ENCODE assay signal across 8 mouse cellular contexts in the genomic region with DNA sequence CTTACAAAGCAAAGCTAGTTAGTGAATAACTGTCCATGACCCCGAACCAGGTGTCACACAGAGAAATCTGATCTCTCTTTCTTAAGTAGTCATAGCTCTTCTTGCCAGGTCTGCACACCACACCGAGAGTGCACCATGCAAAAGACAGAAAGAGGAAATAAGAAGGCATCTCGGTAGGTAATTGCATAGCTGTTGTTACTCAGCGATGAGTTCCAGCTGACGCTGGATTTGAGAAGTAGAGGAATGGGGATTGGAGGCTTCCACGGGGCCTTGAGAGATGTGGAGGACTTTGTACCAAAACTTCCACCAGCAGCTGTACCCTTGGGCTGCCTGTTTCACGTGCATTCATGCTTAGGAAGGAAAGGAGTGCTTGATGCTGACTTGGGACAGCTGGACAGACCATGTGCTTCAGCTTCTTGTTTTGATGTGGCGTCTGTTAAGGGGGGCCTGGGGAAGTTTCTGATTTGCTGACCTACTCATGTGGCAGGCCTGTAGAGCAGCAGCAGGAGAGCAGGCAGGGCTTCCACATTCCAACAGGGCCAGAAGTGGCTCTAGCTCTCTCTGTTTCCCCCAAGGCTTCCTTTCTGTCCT.
DNase-seq lines count a peak whose midpoint lies in the region; ATAC-seq and TF ChIP-seq lines count a peak whose summit lies in the region.

No protein-coding gene starts in this region.

- peaks cover 21% of the 10 kb centered on the region for H3K4me1 ChIP-seq in bone marrow macrophage, adult 2 months (ENCODE audit: control insufficient read depth, insufficient read depth, low read length)
- peaks cover 28% of the 10 kb centered on the region for H3K4me1 ChIP-seq in embryonic facial prominence, embryonic 14.5 days (ENCODE audit: control insufficient read depth, insufficient read depth, low read length)
- peaks cover 42% of the 10 kb centered on the region for H3K4me1 ChIP-seq in heart, embryonic 13.5 days
- peaks cover 63% of the 10 kb centered on the region for H3K4me1 ChIP-seq in kidney, embryonic 15.5 days

- H3K9ac ChIP-seq in embryonic facial prominence, embryonic 14.5 days (ENCODE audit: low read depth, low read length): peak overlapping the region; percentile 35; the same call in 1 of the 2 replicates
- no peak overlapping the region for H3K9ac ChIP-seq in heart, embryonic 13.5 days
- no peak overlapping the region for H3K9ac ChIP-seq in kidney, embryonic 15.5 days

- no peaks in the 10 kb centered on the region for H3K9me3 ChIP-seq in embryonic facial prominence, embryonic 14.5 days (ENCODE audit: control insufficient read depth, low read length)
- no peaks in the 10 kb centered on the region for H3K9me3 ChIP-seq in heart, embryonic 13.5 days
- no peaks in the 10 kb centered on the region for H3K9me3 ChIP-seq in kidney, embryonic 15.5 days (replicated peaks)

- peak; percentile 84 for ATAC-seq in embryonic facial prominence, embryonic 14.5 days (ENCODE audit: low read depth)
- ATAC-seq in heart, embryonic 13.5 days (ENCODE audit: extremely low read depth, insufficient number of reproducible peaks, low FRiP score, low TSS enrichment): no peak
- ATAC-seq in kidney, embryonic 15.5 days (replicated peaks; ENCODE audit: low FRiP score): peak; percentile 82

- H3K27ac ChIP-seq in bone marrow macrophage, adult 2 months (ENCODE audit: insufficient read depth, low read depth, low read length): peak overlapping the region; percentile 77
- H3K27ac ChIP-seq in embryonic facial prominence, embryonic 14.5 days (replicated peaks; ENCODE audit: low read depth, low read length): peak overlapping the region; percentile 53; the same call in 1 of the 2 replicates
- H3K27ac ChIP-seq in heart, embryonic 13.5 days (replicated peaks): peak overlapping the region; percentile 21; the same call in 1 of the 2 replicates
- peak overlapping the region; percentile 89 for H3K27ac ChIP-seq in kidney, embryonic 15.5 days

- DNase-seq in embryonic facial prominence, embryonic 14.5 days (ENCODE audit: low spot score): peak; percentile 87
- peak; percentile 51 for DNase-seq in lung, postnatal 36 days
- no peak for DNase-seq in thymus, postnatal 25 days
- DNase-seq in spleen, postnatal 4 days (ENCODE audit: low spot score in 2 of 2): no peak
- no peak for DNase-seq in cerebellum, adult 11-12 months

- no peaks in the 10 kb centered on the region for H3K36me3 ChIP-seq in embryonic facial prominence, embryonic 14.5 days (ENCODE audit: control insufficient read depth, insufficient read depth, low read length)
- H3K36me3 ChIP-seq in heart, embryonic 13.5 days: no peaks in the 10 kb centered on the region
- H3K36me3 ChIP-seq in kidney, embryonic 15.5 days: no peaks in the 10 kb centered on the region

- peak overlapping the region; percentile 38 for H3K4me2 ChIP-seq in embryonic facial prominence, embryonic 14.5 days (ENCODE audit: low read depth, low read length)
- H3K4me2 ChIP-seq in heart, embryonic 13.5 days: peak overlapping the region; percentile 16; the same call in 1 of the 2 replicates
- H3K4me2 ChIP-seq in kidney, embryonic 15.5 days: peak overlapping the region; percentile 64

- WGBS in embryonic facial prominence, embryonic 14.5 days: 7% methylated on average over 8 of the region's 8 CpGs
- 44% methylated on average over 8 of the region's 8 CpGs for WGBS in heart, embryonic 13.5 days
- 12% methylated on average over 8 of the region's 8 CpGs for whole genome bisulfite sequencing in kidney, embryonic 15.5 days

- no peaks in the 10 kb centered on the region; the same call in 1 of the 2 replicates for H3K27me3 ChIP-seq in embryonic facial prominence, embryonic 14.5 days (replicated peaks; ENCODE audit: control insufficient read depth, insufficient read depth, low read length)
- no peaks in the 10 kb centered on the region; the same call in 1 of the 2 replicates for H3K27me3 ChIP-seq in heart, embryonic 13.5 days (replicated peaks)
- H3K27me3 ChIP-seq in kidney, embryonic 15.5 days: no peaks in the 10 kb centered on the region

- TF ChIP-seq CTCF in bone marrow macrophage, adult 2 months (IDR thresholded peaks at IDR 0.05; ENCODE audit: low read depth, low read length): no peak

- no peak overlapping the region for H3K4me3 ChIP-seq in bone marrow macrophage, adult 2 months (ENCODE audit: insufficient read depth, low read length)
- no peak overlapping the region for H3K4me3 ChIP-seq in embryonic facial prominence, embryonic 14.5 days (ENCODE audit: low read depth, low read length)
- no peak overlapping the region for H3K4me3 ChIP-seq in heart, embryonic 13.5 days
- H3K4me3 ChIP-seq in kidney, embryonic 15.5 days (replicated peaks): peak overlapping the region; percentile 35

- no peak for TF ChIP-seq POLR2A in bone marrow macrophage, adult 2 months (IDR thresholded peaks at IDR 0.05; ENCODE audit: borderline replicate concordance, low read depth, low read length)

Comparison
In these comparisons a context has a peak if more than half of its experiments do, and no peak if none do; other contexts are left out.
1. H3K27ac ChIP-seq: peak in every context shown above with its lines; median percentile 89 in kidney, embryonic 15.5 days; 77 in bone marrow macrophage, adult 2 months; 53 in embryonic facial prominence, embryonic 14.5 days; 21 in heart, embryonic 13.5 days.
2. DNase-seq: peak in embryonic facial prominence, embryonic 14.5 days (single experiment) and lung, postnatal 36 days (single experiment); none in thymus, postnatal 25 days (single experiment), spleen, postnatal 4 days (0 of 2) and cerebellum, adult 11-12 months (single experiment).
3. Peak in every context shown above with its lines, with median percentiles within 50 percentile points of each other: H3K4me2 ChIP-seq.